Mouse (Mus musculus): ENCODE measurements around the gene Ccl3. TPM values are rescaled to one million over a fixed set of nuclear protein-coding genes. Genes with fewer than 3 reads are reported as not detected.

Ccl3 gene
- 0.61 and 1.0 TPM in 2 replicates for polyA plus RNA-seq (2015; fragmentation: Nextera tagmentation; extraction: Ambion mirVana)

DNA sequence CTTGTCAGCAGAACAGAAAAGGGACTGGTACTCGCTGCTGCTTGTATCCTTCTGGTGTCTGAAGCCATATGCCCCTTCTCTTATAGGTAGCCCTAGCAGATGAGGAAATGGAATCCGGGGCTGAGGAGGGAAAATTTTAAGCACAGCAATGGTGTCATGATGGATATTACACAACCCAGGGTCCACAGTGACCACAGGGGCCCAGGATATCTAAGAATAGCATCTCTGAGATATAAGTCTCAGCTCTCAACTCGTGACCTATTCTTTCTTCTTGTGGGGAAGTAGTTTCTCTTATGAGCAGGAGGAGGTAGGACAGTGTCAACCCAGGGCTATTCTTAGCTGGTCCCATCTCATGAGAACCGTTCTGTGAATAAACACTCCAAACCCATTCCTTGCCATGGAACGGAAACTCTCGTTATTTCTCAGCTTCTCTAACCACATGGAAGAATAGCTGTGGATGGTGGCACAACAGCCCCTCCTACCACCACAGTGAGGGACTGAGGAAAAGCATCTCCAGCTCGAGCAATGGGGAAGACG lies at the start of gene Ccl3:
Gene Ccl3 (minus strand): TSS at position 51 of the 537 bp plus-strand sequence.
- peaks cover 4% of the 10 kb centered on the region; the same call in 1 of the 2 replicates for H3K9me3 ChIP-seq (replicated peaks)
- no peaks in the 10 kb centered on the region for H3K27me3 ChIP-seq
- no peak within 1 kb of the TSS for H3K4me2 ChIP-seq
- no peak for ATAC-seq
- H3K27ac ChIP-seq: no peak within 1 kb of the TSS
- H3K9ac ChIP-seq: no peak within 1 kb of the TSS
- no peaks in the 10 kb centered on the region for H3K36me3 ChIP-seq (ENCODE audit: poor library complexity, severe bottlenecking)
- WGBS: 75% methylated on average over 8 of the region's 8 CpGs
- H3K4me1 ChIP-seq: no peaks in the 10 kb centered on the region
- H3K4me3 ChIP-seq: no peak within 1 kb of the TSS

DNA sequence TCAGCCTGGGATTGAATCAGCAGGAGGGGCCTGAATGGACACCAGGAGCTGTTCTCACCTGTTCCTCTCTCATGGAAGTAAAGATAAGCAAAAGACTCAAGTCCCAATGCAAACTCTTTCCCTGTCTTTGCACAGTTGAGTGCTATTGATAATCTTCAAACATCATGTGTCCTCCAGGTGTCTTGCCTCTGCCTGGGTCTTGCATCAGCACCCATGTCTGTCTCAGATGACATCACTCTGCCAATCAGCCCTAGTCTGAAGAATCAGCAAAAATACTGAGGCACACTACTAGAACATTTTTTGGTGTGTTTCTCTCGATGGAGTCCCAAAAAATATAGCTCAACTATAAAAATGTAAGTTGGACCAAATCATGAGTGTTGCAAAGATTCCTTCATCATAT lies 42.9 kb upstream of the Ccl3 start:
- no peaks in the 10 kb centered on the region for H3K36me3 ChIP-seq (ENCODE audit: poor library complexity, severe bottlenecking)
- WGBS: 74% methylated on average over 1 of the region's 1 CpGs
- no peak overlapping the region for H3K4me2 ChIP-seq
- H3K27me3 ChIP-seq: no peaks in the 10 kb centered on the region
- no peaks in the 10 kb centered on the region for H3K9me3 ChIP-seq (replicated peaks)
- no peak overlapping the region for H3K9ac ChIP-seq
- H3K4me1 ChIP-seq: no peaks in the 10 kb centered on the region
- no peak for ATAC-seq
- H3K27ac ChIP-seq: no peak overlapping the region
- no peak overlapping the region for H3K4me3 ChIP-seq

DNA sequence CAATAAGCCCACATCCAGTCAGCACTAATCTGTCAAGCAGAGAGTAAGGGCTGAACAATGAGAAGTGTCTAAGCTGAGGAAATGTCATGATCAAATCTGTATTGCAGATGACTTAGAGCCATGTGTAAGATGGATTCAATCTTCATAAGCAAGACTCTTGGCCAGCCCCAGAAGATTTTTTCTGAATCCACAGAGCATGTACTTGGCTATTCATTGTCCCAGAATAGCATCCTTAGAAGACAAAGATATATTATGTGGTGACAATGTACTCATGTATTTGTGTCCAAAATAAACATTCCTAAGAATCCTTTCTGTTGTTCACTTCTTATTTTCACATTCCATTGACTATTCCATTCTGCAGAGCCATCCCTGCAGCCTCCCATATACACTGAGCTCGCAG lies 40.8 kb upstream of the Ccl3 start:
- Histone ChIP-seq H3K27ac (no peak overlapping the region), H3K4me1 (no peaks in the 10 kb centered on the region), H3K36me3 (ENCODE audit: poor library complexity, severe bottlenecking) (no peaks in the 10 kb centered on the region), H3K4me2 (no peak overlapping the region), H3K4me3 (no peak overlapping the region), H3K9me3 (replicated peaks) (no peaks in the 10 kb centered on the region), H3K27me3 (no peaks in the 10 kb centered on the region), H3K9ac (no peak overlapping the region)
- 76% methylated on average over 1 of the region's 1 CpGs for WGBS
- ATAC-seq: no peak

DNA sequence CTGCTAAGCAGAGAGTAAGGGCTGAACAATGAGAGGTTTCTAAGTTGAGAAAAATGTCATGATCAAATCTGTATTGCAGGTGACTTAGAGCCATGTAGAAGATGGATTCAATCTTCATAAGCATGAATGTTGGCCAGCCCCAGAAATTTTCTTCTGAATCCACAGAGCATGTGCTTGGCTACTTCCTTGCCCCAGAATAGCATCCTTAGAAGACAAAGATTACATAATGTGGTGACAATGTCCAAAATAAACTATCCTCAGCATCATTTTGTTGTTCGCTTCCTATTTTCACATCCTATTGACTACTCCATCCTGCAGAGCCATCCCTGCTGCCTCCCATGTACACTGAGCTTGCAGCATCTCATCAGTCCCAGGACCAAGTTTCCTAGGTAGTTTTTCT lies 26.5 kb upstream of the Ccl3 start:
- no peak overlapping the region for H3K9ac ChIP-seq
- H3K9me3 ChIP-seq (replicated peaks): no peaks in the 10 kb centered on the region
- no peak for ATAC-seq
- no peaks in the 10 kb centered on the region for H3K36me3 ChIP-seq (ENCODE audit: poor library complexity, severe bottlenecking)
- no peaks in the 10 kb centered on the region for H3K27me3 ChIP-seq
- H3K27ac ChIP-seq: no peak overlapping the region
- H3K4me2 ChIP-seq: no peak overlapping the region
- H3K4me3 ChIP-seq: no peak overlapping the region
- WGBS: 87% methylated on average over 1 of the region's 1 CpGs
- no peaks in the 10 kb centered on the region for H3K4me1 ChIP-seq

DNA sequence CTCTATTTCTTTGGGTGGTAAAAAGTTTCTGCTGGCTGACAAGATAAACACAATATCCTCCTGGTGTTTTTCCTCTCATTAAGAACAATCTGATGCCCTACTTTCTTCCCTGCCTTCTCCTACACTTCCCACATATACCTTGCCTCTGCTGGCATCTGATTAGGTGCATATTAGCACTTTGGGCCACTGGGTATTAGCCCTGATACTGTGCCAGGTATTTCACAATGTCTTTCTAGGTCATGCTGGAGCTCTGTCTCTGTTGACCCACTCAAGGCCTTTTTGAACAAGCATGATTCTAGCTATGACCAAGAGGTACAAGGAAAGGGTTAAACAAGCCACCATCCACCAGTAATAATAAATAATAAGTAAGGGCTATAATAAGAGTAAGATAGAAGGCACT lies 22.6 kb upstream of the Ccl3 start:
- H3K9ac ChIP-seq: no peak overlapping the region
- no peak overlapping the region for H3K27ac ChIP-seq
- no peaks in the 10 kb centered on the region for H3K36me3 ChIP-seq (ENCODE audit: poor library complexity, severe bottlenecking)
- no peak for ATAC-seq
- H3K4me3 ChIP-seq: no peak overlapping the region
- no peaks in the 10 kb centered on the region for H3K27me3 ChIP-seq
- H3K4me1 ChIP-seq: no peaks in the 10 kb centered on the region
- H3K4me2 ChIP-seq: no peak overlapping the region
- H3K9me3 ChIP-seq (replicated peaks): no peaks in the 10 kb centered on the region

DNA sequence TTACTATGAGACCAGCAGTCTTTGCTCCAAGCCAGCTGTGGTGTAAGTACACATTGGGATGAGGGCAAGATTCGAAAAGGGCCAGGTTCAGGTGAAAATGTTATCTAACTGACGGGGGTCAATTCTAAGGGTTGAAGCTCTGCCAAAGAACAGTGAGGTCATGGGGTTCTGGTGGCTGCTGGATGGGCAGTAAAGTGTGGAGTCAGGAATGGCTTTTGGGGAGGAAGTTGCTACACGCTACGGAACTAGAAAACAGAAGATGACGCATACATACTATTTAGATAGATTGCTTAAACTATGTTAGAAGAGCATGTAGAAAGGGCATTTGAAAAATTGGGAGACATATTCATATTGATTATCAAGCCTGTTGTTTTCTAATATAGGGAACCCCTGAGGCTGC lies 14.4 kb upstream of the Ccl3 start:
- Histone ChIP-seq H3K9me3 (replicated peaks) (no peaks in the 10 kb centered on the region), H3K27me3 (no peaks in the 10 kb centered on the region), H3K9ac (no peak overlapping the region), H3K4me3 (no peak overlapping the region), H3K36me3 (ENCODE audit: poor library complexity, severe bottlenecking) (no peaks in the 10 kb centered on the region), H3K4me1 (no peaks in the 10 kb centered on the region), H3K27ac (no peak overlapping the region), H3K4me2 (no peak overlapping the region)
- no peak for ATAC-seq
- WGBS: 91% methylated on average over 5 of the region's 5 CpGs

DNA sequence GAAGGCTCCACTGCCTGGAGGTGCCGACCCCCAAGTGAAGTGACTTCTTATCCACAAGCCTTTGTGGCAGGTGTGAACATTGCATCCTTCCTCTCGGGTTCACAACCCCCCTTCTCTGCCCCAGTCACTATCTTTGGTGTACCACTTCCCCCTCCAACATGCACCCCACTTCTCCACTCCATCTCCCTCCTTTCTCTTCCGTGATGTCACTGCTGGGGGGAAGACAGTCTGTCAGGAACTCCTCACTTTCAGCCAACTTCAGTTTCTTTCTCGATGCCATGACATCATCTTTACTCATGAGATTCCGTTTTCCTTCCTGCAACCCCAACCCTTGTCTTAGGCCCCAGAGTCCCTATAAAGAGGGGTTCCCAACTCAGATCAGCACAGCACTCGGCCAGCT lies 13.0 kb upstream of the Ccl3 start, which contains the start of gene Ccl4:
Gene Ccl4 (plus strand): TSS at position 381 of the 400 bp plus-strand sequence.
- no peaks in the 10 kb centered on the region for H3K4me1 ChIP-seq
- H3K27me3 ChIP-seq: no peaks in the 10 kb centered on the region
- no peak within 1 kb of the TSS for H3K9ac ChIP-seq
- ATAC-seq: no peak
- H3K36me3 ChIP-seq (ENCODE audit: poor library complexity, severe bottlenecking): no peaks in the 10 kb centered on the region
- H3K4me2 ChIP-seq: no peak within 1 kb of the TSS
- H3K4me3 ChIP-seq: no peak within 1 kb of the TSS
- no peak within 1 kb of the TSS for H3K27ac ChIP-seq
- 84% methylated on average over 6 of the region's 6 CpGs for WGBS
- H3K9me3 ChIP-seq (replicated peaks): no peaks in the 10 kb centered on the region

DNA sequence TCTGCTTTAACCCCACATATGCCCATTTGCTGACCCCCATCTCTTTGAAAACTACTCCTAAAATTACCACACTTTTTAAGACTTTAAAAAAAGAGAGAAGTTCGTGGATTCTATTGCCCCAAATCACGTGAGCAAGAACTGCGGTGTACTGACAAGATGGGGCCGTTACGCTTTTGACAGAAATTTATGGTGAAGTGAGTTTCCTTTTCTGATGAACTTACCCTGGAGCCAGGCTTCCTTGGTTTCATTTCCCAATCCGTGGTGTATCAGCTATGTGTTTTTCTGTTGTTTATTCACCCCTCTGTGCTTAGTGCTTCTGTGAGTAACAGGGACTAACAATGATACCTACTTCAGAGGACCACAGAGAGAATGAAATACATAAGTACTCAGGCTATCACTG lies 9.6 kb upstream of the Ccl3 start:
- no peak overlapping the region for H3K4me3 ChIP-seq
- H3K9me3 ChIP-seq (replicated peaks): no peaks in the 10 kb centered on the region
- 88% methylated on average over 6 of the region's 6 CpGs for WGBS
- H3K27ac ChIP-seq: no peak overlapping the region
- H3K36me3 ChIP-seq (ENCODE audit: poor library complexity, severe bottlenecking): no peaks in the 10 kb centered on the region
- H3K4me1 ChIP-seq: no peaks in the 10 kb centered on the region
- no peak overlapping the region for H3K4me2 ChIP-seq
- no peak overlapping the region for H3K9ac ChIP-seq
- H3K27me3 ChIP-seq: no peaks in the 10 kb centered on the region
- ATAC-seq: no peak

DNA sequence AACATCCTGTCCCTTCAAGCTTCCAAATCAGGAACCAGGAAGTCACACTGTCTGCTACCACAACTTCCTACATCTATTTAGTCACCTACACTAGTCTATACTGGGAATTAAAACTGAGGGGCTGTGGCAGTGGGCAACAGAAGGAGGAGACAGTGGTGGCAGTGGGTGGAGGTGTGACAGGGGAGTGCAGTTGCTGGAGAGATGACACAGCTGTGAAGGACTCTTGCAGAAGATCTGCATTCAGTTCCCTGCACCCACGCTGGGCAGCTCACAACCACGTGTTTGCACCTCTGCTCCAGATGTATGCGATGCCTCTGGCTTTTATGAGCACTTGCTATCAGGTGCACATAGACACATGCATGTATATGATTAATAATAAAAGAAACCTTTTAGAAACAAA lies 8.4 kb upstream of the Ccl3 start:
- no peak for ATAC-seq
- 93% methylated on average over 3 of the region's 3 CpGs for WGBS

DNA sequence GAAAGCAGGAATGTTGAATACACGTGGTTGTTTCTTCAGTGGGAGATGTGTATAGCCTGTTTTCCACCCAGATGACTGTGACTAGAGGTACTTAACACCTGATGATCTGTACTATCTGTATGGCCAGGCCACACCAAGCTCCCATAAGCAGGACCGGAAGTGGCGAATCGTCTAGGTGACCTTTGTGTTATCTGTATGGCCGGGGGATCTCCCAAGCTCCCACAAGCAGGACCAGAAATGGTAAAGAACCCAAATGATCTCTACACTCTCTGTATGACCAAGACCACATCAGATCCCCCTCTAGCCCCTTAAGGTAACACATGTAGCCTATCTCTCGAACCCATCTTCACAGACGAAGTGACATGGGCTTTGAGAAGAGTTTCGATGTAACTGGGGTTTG lies 5.5 kb upstream of the Ccl3 start:
- no peak overlapping the region for H3K9ac ChIP-seq
- no peak overlapping the region for H3K4me2 ChIP-seq
- H3K4me1 ChIP-seq: no peaks in the 10 kb centered on the region
- no peak overlapping the region for H3K27ac ChIP-seq
- no peaks in the 10 kb centered on the region for H3K36me3 ChIP-seq (ENCODE audit: poor library complexity, severe bottlenecking)
- H3K9me3 ChIP-seq (replicated peaks): no peaks in the 10 kb centered on the region
- WGBS: 92% methylated on average over 8 of the region's 8 CpGs
- H3K27me3 ChIP-seq: no peaks in the 10 kb centered on the region
- H3K4me3 ChIP-seq: no peak overlapping the region
- ATAC-seq: no peak

More for the DNA sequence above, 8.4 kb upstream of the Ccl3 start:
- H3K36me3 ChIP-seq (ENCODE audit: poor library complexity, severe bottlenecking): no peaks in the 10 kb centered on the region
- H3K27me3 ChIP-seq: no peaks in the 10 kb centered on the region
- no peaks in the 10 kb centered on the region for H3K4me1 ChIP-seq
- H3K27ac ChIP-seq: no peak overlapping the region
- H3K4me3 ChIP-seq: no peak overlapping the region
- no peaks in the 10 kb centered on the region for H3K9me3 ChIP-seq (replicated peaks)
- H3K9ac ChIP-seq: no peak overlapping the region
- H3K4me2 ChIP-seq: no peak overlapping the region

DNA sequence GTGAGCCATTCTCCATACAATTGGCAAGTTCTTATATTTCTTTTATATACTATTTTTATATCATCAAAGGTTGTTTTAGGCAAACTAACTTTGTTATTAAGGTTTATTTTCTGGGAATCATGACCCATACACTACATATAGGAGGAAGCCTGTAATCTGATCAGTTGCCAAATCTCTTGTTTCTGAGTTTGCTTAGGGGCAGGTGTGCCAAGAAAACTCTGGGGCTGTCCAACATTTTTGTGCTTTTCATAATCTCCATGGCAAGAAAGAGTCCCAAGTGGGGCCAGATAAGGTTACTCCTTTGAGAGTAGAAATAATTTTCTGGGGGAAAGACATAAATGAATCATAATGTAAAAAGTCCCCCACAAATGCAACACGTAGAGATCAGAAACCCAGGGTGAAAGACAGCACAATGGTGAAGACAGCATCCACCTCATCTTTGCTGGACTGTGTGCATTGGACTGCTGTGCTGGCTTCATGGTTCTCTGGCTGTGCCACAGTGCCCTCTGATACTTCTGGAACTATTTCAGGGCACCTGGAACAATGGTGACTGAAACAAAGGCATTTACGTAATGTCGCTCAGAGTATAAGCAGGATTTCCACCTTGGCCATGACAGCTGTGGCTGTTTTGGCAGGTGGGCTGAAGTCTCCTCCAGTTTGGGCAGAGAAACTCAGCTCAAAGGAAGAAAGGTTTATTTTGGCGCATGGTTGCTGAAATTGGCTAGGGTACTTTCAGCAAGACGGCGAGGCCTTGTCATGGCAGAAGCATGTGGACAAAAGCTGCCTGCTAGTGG lies 2.6 kb downstream of the Ccl3 start:
- Histone ChIP-seq H3K27me3 (no peaks in the 10 kb centered on the region), H3K36me3 (ENCODE audit: poor library complexity, severe bottlenecking) (no peaks in the 10 kb centered on the region), H3K4me2 (no peak overlapping the region), H3K9me3 (replicated peaks) (peaks cover 4% of the 10 kb centered on the region; the same call in 1 of the 2 replicates), H3K4me3 (no peak overlapping the region), H3K27ac (no peak overlapping the region), H3K9ac (no peak overlapping the region), H3K4me1 (no peaks in the 10 kb centered on the region)
- ATAC-seq: no peak
- WGBS: 96% methylated on average over 6 of the region's 6 CpGs

DNA sequence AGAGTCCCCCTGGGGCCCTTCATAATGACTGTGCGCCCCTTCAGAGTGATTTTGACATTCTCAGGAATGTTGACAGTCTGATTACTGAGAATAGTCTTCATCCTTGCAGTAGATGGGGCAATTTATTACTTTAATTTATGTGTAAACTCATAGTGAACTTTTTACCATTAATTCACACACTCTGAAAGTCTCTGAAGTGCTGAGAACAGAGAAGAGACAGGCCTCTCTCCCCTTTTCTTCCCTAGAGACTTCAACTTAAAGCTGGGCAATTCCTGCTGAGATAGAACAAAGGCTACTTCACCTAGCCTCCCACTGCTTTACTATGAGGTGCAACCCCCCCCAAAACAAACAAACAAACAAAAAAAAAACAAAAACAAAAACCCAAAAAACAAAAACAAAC lies 3.6 kb downstream of the Ccl3 start, which contains the start of gene Rpl9-ps1:
Gene Rpl9-ps1 (minus strand): TSS at position 101 of the 400 bp plus-strand sequence.
- 70% methylated on average over 1 of the region's 1 CpGs for WGBS
- no peak within 1 kb of the TSS for H3K9ac ChIP-seq
- H3K27ac ChIP-seq: no peak within 1 kb of the TSS
- ATAC-seq: no peak
- no peaks in the 10 kb centered on the region for H3K36me3 ChIP-seq (ENCODE audit: poor library complexity, severe bottlenecking)
- H3K4me2 ChIP-seq: no peak within 1 kb of the TSS
- H3K4me3 ChIP-seq: no peak within 1 kb of the TSS
- peaks cover 4% of the 10 kb centered on the region; the same call in 1 of the 2 replicates for H3K9me3 ChIP-seq (replicated peaks)
- H3K27me3 ChIP-seq: no peaks in the 10 kb centered on the region
- no peaks in the 10 kb centered on the region for H3K4me1 ChIP-seq

Data from forebrain, embryonic 13.5 days (tissue).